Mouse (Mus musculus) hematopoietic multipotent progenitor cell, adult 10-12 weeks (in vitro differentiated cells): ENCODE results near the gene Nxpe4. TPM values are rescaled to one million over a fixed set of nuclear protein-coding genes. Genes with fewer than 3 reads are reported as not detected.

Experiments used
- polyA plus RNA-seq: library from polyadenylated mRNA; stranded (reverse); fragments of >175 nt; gene quantifications from 2 replicates; pipeline ENCODE4 v1.2.3, GENCODE M21; 2012; ENCODE audit warnings: low replicate concordance

Nxpe4 gene
- 0.05 and 0.31 TPM in 2 replicates for polyA plus RNA-seq

GRCm38 (mm10) chr9:48161505-48162192, at the start of gene Nxpe4:
Nxpe4 (plus strand) TSS chr9:48162023.

DNA sequence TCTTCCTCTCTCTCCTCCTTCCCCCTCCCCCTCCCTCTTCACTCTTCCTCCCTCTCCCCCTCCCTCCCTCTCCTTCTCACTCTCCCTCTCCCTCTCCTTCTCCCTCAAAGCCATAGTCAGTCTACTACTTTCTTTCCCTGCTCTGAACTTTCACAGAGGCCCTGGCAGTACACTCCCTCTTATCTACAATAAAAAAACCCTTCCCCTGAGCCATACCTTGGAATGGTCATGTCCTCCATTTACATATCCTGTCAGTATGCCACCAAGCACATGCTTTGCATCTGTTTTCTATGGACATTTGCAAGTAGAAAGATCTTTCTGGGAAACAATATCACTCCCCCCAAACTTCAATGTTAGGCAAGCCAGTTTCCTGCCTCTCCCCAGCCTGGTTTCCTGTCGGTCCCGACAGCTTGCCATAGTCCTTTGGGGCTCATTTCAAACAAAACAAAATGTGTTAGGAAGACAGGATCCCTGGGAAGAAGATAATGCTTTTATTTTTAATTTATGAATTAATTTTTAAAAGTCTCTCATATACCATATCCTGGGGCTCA, 191.4 kb downstream of the Nxpe4 start, which contains the start of gene Nxpe2:
Gene Nxpe2 (minus strand): TSS at position 307 of the 551 bp plus-strand sequence.

Other genes with a start within 250 kb of the Nxpe4 start
- 1.8 and 8.4 TPM in 2 replicates for gene Nxpe2, start 191.4 kb downstream of the Nxpe4 start, polyA plus RNA-seq